Mouse (Mus musculus) limb, embryonic 10.5 days (tissue): ENCODE results near the gene Prkaa1. TPM values are rescaled to one million over a fixed set of nuclear protein-coding genes. Genes with fewer than 3 reads are reported as not detected.

ENCODE experiments used
- DNase-seq: peaks from one replicate; pipeline ENCODE4 v3.0.0-alpha.2; 2017; ENCODE audit warnings: low spot score
- H3K27ac ChIP-seq: fragments of 300-500 bp; sonication (generic); 2 replicates; pipeline ENCODE4 v1.5.1; 2016; ENCODE audit warnings: mild to moderate bottlenecking
- H3K27me3 ChIP-seq: fragments of 300-500 bp; sonication (generic); 2 replicates; pipeline ENCODE4 v1.6.1; 2016; ENCODE audit warnings: low read depth, mild to moderate bottlenecking; ENCODE audit not compliant: poor library complexity, severe bottlenecking
- H3K36me3 ChIP-seq: fragments of 300-500 bp; sonication (generic); 2 replicates; pipeline ENCODE4 v1.6.1; 2016; ENCODE audit warnings: mild to moderate bottlenecking, moderate library complexity
- H3K4me1 ChIP-seq: fragments of 300-500 bp; sonication (generic); 2 replicates; pipeline ENCODE4 v1.6.1; 2016
- H3K4me3 ChIP-seq: fragments of 300-500 bp; sonication (generic); 2 replicates; pipeline ENCODE4 v1.5.1; 2016; ENCODE audit warnings: mild to moderate bottlenecking, moderate library complexity
- H3K9me3 ChIP-seq: fragments of 300-500 bp; sonication (generic); replicated peaks from 2 replicates; pipeline ENCODE4 v1.6.1; 2016; ENCODE audit warnings: mild to moderate bottlenecking
- WGBS: fragments of 180-500 bp; shearing (Covaris S2); methylation state at CpG from one replicate; pipeline ENCODE4 v1.1.7; 2016; 5-methylcytosine and 5-hydroxymethylcytosine counted together
- polyA plus RNA-seq: library from polyadenylated mRNA; unstranded; fragments of >200 nt; fragmentation: Nextera tagmentation; extraction: Ambion mirVana; gene quantifications from 2 replicates; pipeline ENCODE4 v1.2.1, GENCODE M21; 2016

Prkaa1 gene
- polyA plus RNA-seq, 1 experiment from 2014 or later: 16.2 TPM

DNA sequence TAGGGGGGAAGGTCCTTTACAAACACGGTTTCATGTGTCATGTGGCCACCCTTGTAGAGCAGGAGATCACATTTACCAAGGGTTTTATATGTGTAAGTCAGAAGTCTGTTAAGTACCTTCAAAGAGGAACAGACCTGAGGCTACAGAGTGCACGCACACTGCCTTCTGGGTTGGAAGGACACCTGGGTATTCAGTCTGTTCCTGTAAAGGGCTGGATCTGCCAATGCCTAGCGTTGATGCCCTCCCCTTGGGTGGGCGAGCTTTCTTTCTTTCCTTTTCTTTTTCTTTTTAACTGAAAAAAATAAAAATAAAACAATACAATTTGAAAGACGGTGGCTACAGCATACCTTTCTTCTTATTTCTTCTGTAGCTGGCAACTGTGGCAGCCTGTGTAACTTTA is 11.4 kb downstream of the Prkaa1 start:
- no peaks in the 10 kb centered on the region for H3K9me3 ChIP-seq
- no peaks in the 10 kb centered on the region for H3K36me3 ChIP-seq
- 91% methylated on average over 5 of the region's 5 CpGs for WGBS
- no peak overlapping the region for H3K27ac ChIP-seq
- H3K4me3 ChIP-seq: no peak overlapping the region
- H3K27me3 ChIP-seq: no peaks in the 10 kb centered on the region
- no peaks in the 10 kb centered on the region for H3K4me1 ChIP-seq
- no peak for DNase-seq

DNA sequence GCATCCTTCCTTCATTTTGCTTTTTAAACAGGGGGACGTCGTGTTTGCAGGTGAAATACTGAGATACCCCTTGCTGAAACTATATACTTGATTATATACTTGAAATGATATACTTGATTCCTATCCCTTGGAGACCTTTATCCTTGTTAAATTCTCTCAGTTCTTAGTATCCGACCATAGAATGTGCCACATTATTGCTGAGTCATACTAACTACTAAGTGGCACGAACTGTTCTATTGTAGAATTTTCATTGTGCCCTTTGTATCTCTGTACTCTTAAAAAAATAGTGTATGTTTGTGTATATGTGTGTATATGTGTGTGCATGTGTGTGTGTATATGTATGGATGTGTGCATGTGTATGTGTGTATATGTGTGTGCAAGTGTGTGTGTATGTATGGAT is 12.7 kb downstream of the Prkaa1 start:
- Histone ChIP-seq H3K27me3 (no peaks in the 10 kb centered on the region), H3K4me3 (no peak overlapping the region), H3K36me3 (peaks cover 8% of the 10 kb centered on the region), H3K9me3 (no peaks in the 10 kb centered on the region), H3K4me1 (no peaks in the 10 kb centered on the region), H3K27ac (no peak overlapping the region)
- DNase-seq: no peak
- WGBS: 94% methylated on average over 4 of the region's 4 CpGs

DNA sequence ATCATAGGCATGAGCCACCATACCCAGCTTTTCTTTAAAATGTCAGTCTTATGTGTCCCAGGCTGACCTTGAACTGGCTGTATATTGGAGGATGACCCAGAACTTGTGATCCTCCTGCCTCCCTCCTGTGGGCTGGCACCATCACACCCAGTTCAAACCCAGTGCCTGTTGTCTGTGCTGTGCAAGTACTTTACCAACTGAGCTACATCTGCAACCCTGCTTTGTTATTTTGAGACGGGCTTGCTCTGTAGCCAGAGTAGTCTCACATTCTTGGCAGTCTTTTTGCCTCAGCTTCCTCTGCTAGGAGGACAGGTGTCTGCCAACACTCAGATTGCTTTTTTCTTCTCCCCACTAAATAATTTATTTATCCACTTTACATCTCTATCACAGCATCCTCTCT is 13.7 kb downstream of the Prkaa1 start:
- no peaks in the 10 kb centered on the region for H3K27me3 ChIP-seq
- H3K36me3 ChIP-seq: peaks cover 13% of the 10 kb centered on the region
- WGBS: 77% methylated on average over 1 of the region's 1 CpGs
- DNase-seq: no peak
- H3K4me1 ChIP-seq: no peaks in the 10 kb centered on the region
- H3K4me3 ChIP-seq: no peak overlapping the region
- no peak overlapping the region for H3K27ac ChIP-seq
- H3K9me3 ChIP-seq: no peaks in the 10 kb centered on the region

DNA sequence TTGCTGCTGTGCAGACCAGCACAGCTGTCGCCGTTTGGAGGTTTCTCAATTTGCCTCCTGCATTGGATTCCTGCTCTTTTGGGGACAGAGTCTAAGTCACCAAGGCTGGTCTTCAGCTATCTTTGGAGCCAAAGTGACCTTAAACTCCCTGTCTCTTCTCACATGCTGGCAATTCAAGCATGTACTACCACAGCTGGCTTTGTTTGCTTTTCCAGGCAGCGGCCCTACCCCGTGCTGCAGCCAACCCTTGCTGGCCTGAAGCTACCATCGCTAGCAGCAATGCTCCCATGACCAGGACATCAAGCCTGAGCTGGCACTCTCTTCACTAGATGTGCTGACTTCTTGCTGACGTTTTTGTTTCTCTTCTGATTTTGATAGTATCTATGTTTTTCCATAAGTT is 15.2 kb downstream of the Prkaa1 start:
- Histone ChIP-seq H3K4me1 (no peaks in the 10 kb centered on the region), H3K4me3 (no peak overlapping the region), H3K36me3 (peaks cover 23% of the 10 kb centered on the region), H3K27me3 (no peaks in the 10 kb centered on the region), H3K9me3 (no peaks in the 10 kb centered on the region), H3K27ac (no peak overlapping the region)
- 90% methylated on average over 6 of the region's 6 CpGs for WGBS
- DNase-seq: no peak

DNA sequence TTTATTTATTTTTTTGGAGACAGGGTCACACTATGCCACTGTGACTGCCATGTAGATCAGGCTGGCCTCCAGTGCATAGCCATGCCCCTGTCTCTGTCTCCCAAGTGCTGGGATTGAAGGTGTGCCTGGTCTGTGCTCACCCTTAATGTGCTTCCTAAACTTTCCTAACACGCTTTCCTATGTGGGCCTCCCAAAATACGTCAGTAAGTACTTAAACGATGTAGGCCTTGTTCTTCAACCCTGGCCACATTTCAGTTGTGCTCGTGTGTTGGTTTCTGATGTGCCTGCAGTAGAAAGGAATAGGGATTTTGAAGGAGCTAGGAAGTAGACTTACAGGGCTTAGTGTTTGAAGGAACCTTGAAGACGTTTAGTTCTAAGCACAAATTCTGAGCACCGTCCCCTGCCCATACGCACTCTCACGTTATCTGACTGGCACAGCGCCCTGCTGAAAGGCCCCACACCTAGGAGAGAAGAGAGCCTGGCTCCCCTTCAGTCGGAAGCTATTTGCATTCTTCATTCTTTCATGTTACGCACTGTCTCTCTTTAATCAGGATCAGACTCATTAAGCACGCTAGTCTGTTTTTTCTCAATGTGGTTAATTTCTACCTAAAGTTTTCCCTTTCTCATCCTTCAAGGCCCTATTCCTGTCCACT is 21.6 kb downstream of the Prkaa1 start:
- Histone ChIP-seq H3K4me3 (no peak overlapping the region), H3K27ac (no peak overlapping the region), H3K9me3 (no peaks in the 10 kb centered on the region), H3K36me3 (peaks cover 79% of the 10 kb centered on the region), H3K4me1 (no peaks in the 10 kb centered on the region), H3K27me3 (no peaks in the 10 kb centered on the region)
- WGBS: 91% methylated on average over 12 of the region's 12 CpGs
- DNase-seq: no peak

DNA sequence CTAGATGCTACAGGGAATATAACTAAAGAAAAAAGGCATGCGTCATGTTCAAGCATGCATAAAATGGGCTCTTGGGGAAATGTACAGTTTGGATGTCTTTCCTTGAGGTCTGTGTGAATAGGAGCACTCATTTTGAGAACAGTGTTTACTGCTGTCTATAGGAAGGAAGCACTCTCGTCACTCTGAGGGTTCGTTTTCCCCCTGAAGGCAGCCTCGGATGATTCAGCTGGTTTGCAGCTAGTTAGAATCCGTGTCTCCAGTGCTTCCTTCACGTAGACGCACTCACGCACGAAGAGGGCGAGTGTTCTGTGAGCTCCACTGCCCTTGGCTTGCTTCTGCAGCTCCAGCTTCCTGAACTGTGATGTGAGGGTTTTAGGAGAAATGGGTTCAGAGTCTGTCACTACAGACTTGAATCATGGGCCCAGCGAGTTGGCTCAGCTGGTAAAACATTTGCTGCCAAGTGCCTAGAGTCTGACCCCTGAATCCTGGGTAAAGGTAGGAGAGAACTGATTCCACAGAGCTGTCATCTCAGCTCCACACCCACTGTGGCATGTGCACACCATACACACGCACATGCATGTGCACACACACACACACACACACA is 29.7 kb downstream of the Prkaa1 start:
- H3K4me1 ChIP-seq: no peaks in the 10 kb centered on the region
- no peak for DNase-seq
- H3K4me3 ChIP-seq: no peak overlapping the region
- no peak overlapping the region for H3K27ac ChIP-seq
- WGBS: 92% methylated on average over 12 of the region's 12 CpGs
- no peaks in the 10 kb centered on the region for H3K9me3 ChIP-seq
- no peaks in the 10 kb centered on the region for H3K27me3 ChIP-seq
- peaks cover 81% of the 10 kb centered on the region for H3K36me3 ChIP-seq

DNA sequence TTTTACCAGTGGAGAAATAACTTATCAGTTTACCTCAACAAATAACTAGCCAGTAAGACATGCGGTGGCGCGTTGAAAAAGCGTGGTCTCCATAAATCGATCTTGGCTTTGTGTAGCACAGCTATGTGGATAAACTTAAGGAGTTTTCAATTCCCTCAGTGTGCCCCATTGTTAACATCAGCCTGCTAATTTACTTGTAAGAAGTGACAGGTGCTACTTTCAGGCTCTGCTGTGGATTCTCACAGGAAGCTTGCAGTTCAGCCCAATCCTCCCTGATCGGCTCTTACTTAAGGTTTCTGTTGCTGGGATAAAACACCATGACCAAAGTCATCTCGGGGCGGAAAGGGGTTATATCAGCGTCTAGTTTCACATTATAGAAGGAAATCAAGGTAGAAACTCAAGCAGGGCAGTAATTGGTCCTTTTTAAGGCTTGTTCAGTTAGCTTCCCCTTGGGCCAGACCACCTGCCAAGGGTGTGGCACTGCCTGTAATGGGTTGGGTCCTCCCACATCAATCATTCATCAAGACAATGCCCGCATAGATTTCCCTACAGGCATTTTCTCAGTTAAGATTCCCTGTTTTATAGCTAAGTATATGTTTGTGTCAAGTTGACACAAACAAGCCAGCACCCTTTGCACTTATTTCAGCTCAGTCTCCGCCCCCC is 41.1 kb downstream of the Prkaa1 start:
- Histone ChIP-seq H3K9me3 (no peaks in the 10 kb centered on the region), H3K27me3 (no peaks in the 10 kb centered on the region), H3K27ac (peak overlapping the region; percentile 91), H3K4me1 (peaks cover 14% of the 10 kb centered on the region), H3K4me3 (peak overlapping the region; percentile 98), H3K36me3 (peaks cover 8% of the 10 kb centered on the region)
- 47% methylated on average over 10 of the region's 11 CpGs for WGBS
- DNase-seq: peak; percentile 40

DNA sequence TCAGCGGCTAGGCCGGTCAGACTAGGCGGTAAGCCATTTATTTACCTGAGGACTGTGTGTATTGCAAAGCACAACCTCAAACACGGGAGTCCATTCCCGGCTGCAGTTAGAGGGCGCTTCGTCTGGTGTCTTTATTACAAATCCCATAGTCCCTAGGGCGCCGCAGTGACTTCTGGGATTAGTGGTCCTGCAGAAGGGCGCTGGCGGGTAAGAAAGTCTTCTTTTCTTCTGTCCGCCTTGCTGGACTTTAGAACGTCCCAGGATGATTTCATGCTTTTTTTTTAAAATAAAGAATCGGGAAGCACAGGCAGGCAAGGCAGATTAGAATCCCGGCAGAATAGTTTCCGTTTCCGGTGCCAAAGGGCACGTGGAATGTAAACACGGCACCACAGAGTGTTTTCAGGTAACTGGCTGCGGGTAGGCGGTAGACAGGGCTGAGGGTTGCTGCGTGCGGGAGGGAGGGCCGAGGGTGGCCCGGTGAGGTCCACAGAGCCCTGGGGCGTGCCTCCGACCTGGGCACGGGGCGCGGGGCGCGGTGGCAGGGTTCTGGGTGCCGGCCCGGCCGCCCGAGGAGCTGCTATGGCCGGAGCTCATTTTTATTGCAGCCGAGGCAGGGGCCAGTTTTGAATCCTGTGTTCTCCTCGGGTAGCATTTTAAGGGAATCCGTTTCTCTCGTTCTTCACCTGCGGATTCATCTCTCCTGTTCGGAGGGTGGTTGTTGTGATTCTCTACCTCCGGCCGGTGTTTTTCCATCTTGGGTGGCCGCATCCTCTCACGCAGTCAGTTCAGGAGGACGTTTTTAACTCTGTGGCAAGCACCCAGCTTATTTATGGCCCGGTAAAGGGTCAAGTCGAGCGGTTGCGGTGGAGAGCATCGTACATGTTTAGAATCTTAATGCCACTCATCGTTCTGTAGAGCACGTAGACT is 42.0 kb downstream of the Prkaa1 start, which contains the start of gene Ttc33:
Gene Ttc33, plus strand, starts transcription at position 160 of the 927 bp plus-strand sequence.
- H3K27ac ChIP-seq: peak within 1 kb of the TSS; percentile 91

DNA sequence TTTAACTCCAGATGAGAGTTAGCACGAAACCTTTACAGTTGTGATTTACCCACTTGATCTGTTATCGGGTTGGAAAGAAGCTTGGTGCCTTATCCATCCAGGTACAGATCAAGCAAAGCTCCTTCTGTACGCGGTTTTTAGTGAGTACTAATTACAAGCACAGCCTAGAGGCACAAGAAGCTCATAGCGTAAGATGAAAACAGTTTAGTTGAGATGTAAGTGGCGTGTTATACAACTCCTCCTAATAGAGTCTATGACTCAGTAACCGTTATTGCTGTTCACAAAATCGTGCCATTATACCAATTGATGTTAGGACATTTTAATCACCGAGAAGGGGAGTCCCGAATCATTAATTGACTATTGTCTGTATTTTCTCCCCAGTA is 42.6 kb downstream of the Prkaa1 start:
- Histone ChIP-seq H3K27me3 (no peaks in the 10 kb centered on the region), H3K27ac (peak overlapping the region; percentile 91)

More for the DNA sequence above, 42.0 kb downstream of the Prkaa1 start, which contains the start of gene Ttc33:
- H3K4me1 ChIP-seq: peaks cover 14% of the 10 kb centered on the region
- WGBS: under 1% methylated on average over 53 of the region's 55 CpGs
- H3K9me3 ChIP-seq: no peaks in the 10 kb centered on the region
- H3K4me3 ChIP-seq: peak within 1 kb of the TSS; percentile 98
- H3K27me3 ChIP-seq: no peaks in the 10 kb centered on the region
- peaks cover 15% of the 10 kb centered on the region for H3K36me3 ChIP-seq
- DNase-seq: peak; percentile 74

DNA sequence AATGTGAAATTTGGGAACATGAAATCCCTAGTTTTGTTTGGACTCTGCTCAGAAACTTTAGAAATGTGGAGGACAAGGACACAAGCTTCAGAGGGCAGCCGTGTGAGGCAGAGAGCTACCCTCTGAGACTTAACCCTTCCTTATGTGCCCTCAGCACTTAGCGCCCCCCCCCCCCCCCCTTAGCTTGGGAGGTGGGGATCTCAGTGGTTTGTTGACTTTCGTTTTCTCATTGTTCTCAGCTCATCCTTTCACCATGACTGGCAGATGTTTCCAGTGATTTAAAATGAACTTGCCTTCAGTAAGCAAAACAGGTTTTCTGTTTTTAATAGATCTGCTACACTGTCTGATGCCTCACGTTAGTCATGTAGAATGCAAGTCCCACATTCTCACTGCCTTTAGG is 43.5 kb downstream of the Prkaa1 start:
- DNase-seq: no peak
- 77% methylated on average over 4 of the region's 4 CpGs for WGBS
- Histone ChIP-seq H3K4me3 (no peak overlapping the region), H3K27me3 (no peaks in the 10 kb centered on the region), H3K36me3 (peaks cover 27% of the 10 kb centered on the region), H3K9me3 (no peaks in the 10 kb centered on the region), H3K27ac (no peak overlapping the region), H3K4me1 (peaks cover 14% of the 10 kb centered on the region)

More for the DNA sequence above, 42.6 kb downstream of the Prkaa1 start:
- no peak for DNase-seq
- H3K9me3 ChIP-seq: no peaks in the 10 kb centered on the region
- H3K4me3 ChIP-seq: peak overlapping the region; percentile 98
- H3K4me1 ChIP-seq: peaks cover 14% of the 10 kb centered on the region
- peaks cover 20% of the 10 kb centered on the region for H3K36me3 ChIP-seq
- WGBS: 38% methylated on average over 10 of the region's 10 CpGs

DNA sequence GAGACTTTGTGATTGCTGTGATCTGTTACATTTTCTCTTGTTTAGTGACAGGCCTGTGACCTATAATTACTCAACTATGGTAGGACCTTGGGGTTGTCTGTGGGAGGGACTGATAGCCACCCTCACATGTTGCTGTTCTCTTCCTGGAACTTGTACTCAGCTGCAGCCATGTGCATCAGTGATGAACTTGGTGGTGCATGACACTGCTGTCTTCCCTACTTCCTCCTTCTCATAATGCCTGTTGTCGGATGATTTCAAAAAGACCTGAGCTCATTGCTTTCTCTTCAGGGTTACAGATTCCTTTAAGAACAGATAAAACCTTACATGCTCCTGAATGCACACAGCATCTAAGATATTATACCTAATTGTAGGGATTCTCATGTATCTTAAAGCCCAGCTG is 44.4 kb downstream of the Prkaa1 start:
- WGBS: 89% methylated on average over 1 of the region's 1 CpGs

DNA sequence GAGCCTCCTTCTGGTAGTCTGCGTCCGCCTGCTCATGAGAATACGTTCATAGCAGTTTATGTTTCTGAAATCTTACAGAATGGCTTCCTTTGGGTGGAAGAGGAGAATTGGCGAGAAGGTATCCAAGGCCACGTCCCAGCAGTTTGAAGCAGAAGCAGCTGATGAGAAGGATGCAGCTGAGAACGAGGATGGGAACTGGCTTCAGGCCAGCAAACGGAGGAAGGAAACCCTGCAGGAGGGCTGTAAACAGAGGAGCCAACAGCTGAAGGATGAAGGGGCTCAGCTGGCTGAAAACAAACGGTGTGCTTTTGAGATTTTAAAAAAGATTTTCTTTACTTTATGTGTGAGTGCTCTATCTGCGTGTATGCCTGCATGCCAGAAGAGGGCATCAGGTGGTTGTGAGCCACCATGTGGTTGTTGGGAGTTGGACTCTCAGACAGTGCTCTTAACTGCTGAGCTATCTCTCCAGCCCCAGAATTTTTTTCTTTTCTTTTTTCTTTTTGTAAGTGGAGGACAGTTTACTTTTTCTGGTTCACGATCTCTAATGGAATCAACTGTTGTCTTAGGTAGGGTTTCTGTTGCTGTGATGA is 45.9 kb downstream of the Prkaa1 start:
- DNase-seq: no peak
- 79% methylated on average over 10 of the region's 10 CpGs for WGBS

More for the DNA sequence above, 44.4 kb downstream of the Prkaa1 start:
- DNase-seq: no peak
- H3K27me3 ChIP-seq: no peaks in the 10 kb centered on the region
- H3K4me1 ChIP-seq: peaks cover 14% of the 10 kb centered on the region
- no peaks in the 10 kb centered on the region for H3K9me3 ChIP-seq
- H3K4me3 ChIP-seq: no peak overlapping the region
- H3K36me3 ChIP-seq: peaks cover 30% of the 10 kb centered on the region
- no peak overlapping the region for H3K27ac ChIP-seq

More for the DNA sequence above, 45.9 kb downstream of the Prkaa1 start:
- no peak overlapping the region for H3K4me3 ChIP-seq
- H3K4me1 ChIP-seq: peaks cover 9% of the 10 kb centered on the region
- H3K27ac ChIP-seq: no peak overlapping the region
- no peaks in the 10 kb centered on the region for H3K27me3 ChIP-seq
- H3K36me3 ChIP-seq: peaks cover 38% of the 10 kb centered on the region
- no peaks in the 10 kb centered on the region for H3K9me3 ChIP-seq
